Mouse (Mus musculus): ENCODE measurements around the gene Nlrc5. TPM values are rescaled to one million over a fixed set of nuclear protein-coding genes. Genes with fewer than 3 reads are reported as not detected.
A peak's percentile ranks its signal among the peaks of the same experiment; 100 is the strongest.

The Nlrc5 gene
- polyA plus RNA-seq (2014; fragmentation: Nextera tagmentation; extraction: Ambion mirVana), result 0.17 and 0.36 TPM in 2 replicates

GRCm38 (mm10) chr8:94433981-94434466 is at the start of gene Nlrc5:
Nlrc5 (plus strand) TSS chr8:94434356.
- H3K36me3 ChIP-seq (ENCODE audit: control insufficient read depth, insufficient read depth, low read length), result no peaks in the 10 kb centered on the region
- peak within 1 kb of the TSS; percentile 45; the same call in 1 of the 2 replicates for H3K9ac ChIP-seq (ENCODE audit: low read length)
- H3K27ac ChIP-seq (ENCODE audit: low read depth, low read length), result no peak within 1 kb of the TSS
- H3K27me3 ChIP-seq (replicated peaks; ENCODE audit: control insufficient read depth, insufficient read depth, low read length), result 0 out of 2 replicates have a peak, but pooled peaks cover 2% of the 10 kb centered on the region
- 2% methylated on average over 29 of the region's 29 CpGs for WGBS
- H3K9me3 ChIP-seq (replicated peaks; ENCODE audit: control insufficient read depth, low read length), result no peaks in the 10 kb centered on the region
- ATAC-seq, result peak; percentile 44; the same call in 1 of the 2 replicates
- H3K4me2 ChIP-seq (ENCODE audit: low read length), result peak within 1 kb of the TSS; percentile 71
- peak; percentile 62 for DNase-seq (ENCODE audit: low spot score)
- peaks cover 7% of the 10 kb centered on the region; the same call in 1 of the 2 replicates for H3K4me1 ChIP-seq (ENCODE audit: control insufficient read depth, insufficient read depth, low read length)
- peak within 1 kb of the TSS; percentile 33 for H3K4me3 ChIP-seq (ENCODE audit: low read depth, low read length)

GRCm38 (mm10) chr8:94385506-94386213 is 48.5 kb upstream of the Nlrc5 start:
- peaks cover 7% of the 10 kb centered on the region for H3K4me1 ChIP-seq (ENCODE audit: control insufficient read depth, insufficient read depth, low read length)
- H3K4me3 ChIP-seq (ENCODE audit: low read depth, low read length), result peak overlapping the region; percentile 71
- no peaks in the 10 kb centered on the region for H3K9me3 ChIP-seq (replicated peaks; ENCODE audit: control insufficient read depth, low read length)
- 26% methylated on average over 20 of the region's 20 CpGs for whole genome bisulfite sequencing
- H3K9ac ChIP-seq (ENCODE audit: low read length), result peak overlapping the region; percentile 97
- DNase-seq (ENCODE audit: low spot score) (no peak), ATAC-seq (peak; percentile 40)
- H3K4me2 ChIP-seq (ENCODE audit: low read length), result peak overlapping the region; percentile 94
- H3K36me3 ChIP-seq (ENCODE audit: control insufficient read depth, insufficient read depth, low read length), result peaks cover 14% of the 10 kb centered on the region
- H3K27ac ChIP-seq (ENCODE audit: low read depth, low read length), result peak overlapping the region; percentile 89
- H3K27me3 ChIP-seq (replicated peaks; ENCODE audit: control insufficient read depth, insufficient read depth, low read length), result no peaks in the 10 kb centered on the region

DNA sequence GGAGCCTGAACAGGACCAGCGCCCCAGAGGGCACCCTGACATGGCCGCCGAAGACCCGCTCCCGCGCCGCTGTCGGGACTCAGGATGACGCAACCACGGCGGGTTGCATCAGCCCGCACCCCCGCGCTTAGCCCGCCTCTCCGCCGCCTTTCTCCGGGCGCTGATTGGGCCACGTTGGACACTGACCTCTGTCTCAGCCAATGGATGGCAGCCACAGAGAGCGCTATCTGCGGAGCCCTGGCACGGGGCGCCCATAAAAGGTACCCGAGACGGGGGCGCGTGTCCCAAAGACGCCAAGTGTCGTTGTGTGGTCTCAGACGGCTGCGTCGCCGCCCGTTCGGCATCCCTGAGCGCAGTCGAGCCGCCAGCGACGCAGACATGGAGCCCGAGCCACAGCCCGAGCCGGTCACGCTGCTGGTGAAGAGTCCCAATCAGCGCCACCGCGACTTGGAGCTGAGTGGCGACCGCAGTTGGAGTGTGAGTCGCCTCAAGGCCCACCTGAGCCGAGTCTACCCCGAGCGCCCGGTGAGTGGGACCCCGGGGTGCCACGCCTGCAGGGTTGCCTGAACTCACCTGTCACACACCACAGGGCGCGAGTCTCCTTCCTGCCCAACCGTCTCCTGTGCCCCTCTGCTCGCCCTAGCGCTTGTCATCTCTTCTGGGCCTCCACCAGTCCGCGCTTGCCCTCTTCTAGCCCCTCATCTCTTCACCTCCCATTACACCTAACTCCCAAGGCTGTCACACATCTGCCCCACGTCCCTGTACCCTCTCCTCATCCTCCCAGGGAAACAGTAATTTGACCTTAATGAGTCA is 47.7 kb upstream of the Nlrc5 start, which contains the start of gene Herpud1:
Gene Herpud1 (plus strand): TSS at position 225 of the 813 bp plus-strand sequence.
- Histone ChIP-seq H3K4me1 (ENCODE audit: control insufficient read depth, insufficient read depth, low read length) (peaks cover 7% of the 10 kb centered on the region), H3K4me3 (ENCODE audit: low read depth, low read length) (peak within 1 kb of the TSS; percentile 71), H3K4me2 (ENCODE audit: low read length) (peak within 1 kb of the TSS; percentile 94), H3K27me3 (replicated peaks; ENCODE audit: control insufficient read depth, insufficient read depth, low read length) (no peaks in the 10 kb centered on the region), H3K27ac (ENCODE audit: low read depth, low read length) (peak within 1 kb of the TSS; percentile 89), H3K9ac (ENCODE audit: low read length) (peak within 1 kb of the TSS; percentile 97), H3K9me3 (replicated peaks; ENCODE audit: control insufficient read depth, low read length) (no peaks in the 10 kb centered on the region), H3K36me3 (ENCODE audit: control insufficient read depth, insufficient read depth, low read length) (peaks cover 22% of the 10 kb centered on the region)
- DNase-seq (ENCODE audit: low spot score) (peak; percentile 98), ATAC-seq (peak; percentile 99)
- under 1% methylated on average over 65 of the region's 65 CpGs for WGBS

GRCm38 (mm10) chr8:94387027-94387684 is 47.0 kb upstream of the Nlrc5 start:
- no peaks in the 10 kb centered on the region for H3K27me3 ChIP-seq (replicated peaks; ENCODE audit: control insufficient read depth, insufficient read depth, low read length)
- ATAC-seq (peak; percentile 22; the same call in 1 of the 2 replicates), DNase-seq (ENCODE audit: low spot score) (peak; percentile 87)
- peak overlapping the region; percentile 97 for H3K9ac ChIP-seq (ENCODE audit: low read length)
- H3K36me3 ChIP-seq (ENCODE audit: control insufficient read depth, insufficient read depth, low read length), result peaks cover 29% of the 10 kb centered on the region
- H3K27ac ChIP-seq (ENCODE audit: low read depth, low read length), result peak overlapping the region; percentile 75; the same call in 1 of the 2 replicates
- WGBS, result under 1% methylated on average over 24 of the region's 25 CpGs
- H3K9me3 ChIP-seq (replicated peaks; ENCODE audit: control insufficient read depth, low read length), result no peaks in the 10 kb centered on the region
- peaks cover 7% of the 10 kb centered on the region for H3K4me1 ChIP-seq (ENCODE audit: control insufficient read depth, insufficient read depth, low read length)
- H3K4me2 ChIP-seq (ENCODE audit: low read length), result peak overlapping the region; percentile 94
- peak overlapping the region; percentile 71 for H3K4me3 ChIP-seq (ENCODE audit: low read depth, low read length)

- peaks cover 36% of the 10 kb centered on the region for H3K36me3 ChIP-seq (ENCODE audit: control insufficient read depth, insufficient read depth, low read length)
- no peak overlapping the region for H3K27ac ChIP-seq (ENCODE audit: low read depth, low read length)
- H3K9ac ChIP-seq (ENCODE audit: low read length), result peak overlapping the region; percentile 97
- ATAC-seq (no peak), DNase-seq (ENCODE audit: low spot score) (peak; percentile 10)
- WGBS, result 37% methylated on average over 6 of the region's 6 CpGs
- H3K27me3 ChIP-seq (replicated peaks; ENCODE audit: control insufficient read depth, insufficient read depth, low read length), result no peaks in the 10 kb centered on the region
- peak overlapping the region; percentile 71 for H3K4me3 ChIP-seq (ENCODE audit: low read depth, low read length)
- peaks cover 7% of the 10 kb centered on the region for H3K4me1 ChIP-seq (ENCODE audit: control insufficient read depth, insufficient read depth, low read length)
- H3K4me2 ChIP-seq (ENCODE audit: low read length), result peak overlapping the region; percentile 94
- H3K9me3 ChIP-seq (replicated peaks; ENCODE audit: control insufficient read depth, low read length), result no peaks in the 10 kb centered on the region
Measured at GRCm38 (mm10) chr8:94387785-94388184, 46.4 kb upstream of the Nlrc5 start.

GRCm38 (mm10) chr8:94389531-94389930 is 44.6 kb upstream of the Nlrc5 start:
- no peak overlapping the region for H3K27ac ChIP-seq (ENCODE audit: low read depth, low read length)
- peaks cover 7% of the 10 kb centered on the region for H3K4me1 ChIP-seq (ENCODE audit: control insufficient read depth, insufficient read depth, low read length)
- DNase-seq (ENCODE audit: low spot score), result no peak
- no peaks in the 10 kb centered on the region for H3K27me3 ChIP-seq (replicated peaks; ENCODE audit: control insufficient read depth, insufficient read depth, low read length)
- H3K4me2 ChIP-seq (ENCODE audit: low read length), result no peak overlapping the region
- ATAC-seq, result no peak
- WGBS, result 92% methylated on average over 6 of the region's 6 CpGs
- H3K36me3 ChIP-seq (ENCODE audit: control insufficient read depth, insufficient read depth, low read length), result peaks cover 51% of the 10 kb centered on the region
- no peak overlapping the region for H3K4me3 ChIP-seq (ENCODE audit: low read depth, low read length)
- no peaks in the 10 kb centered on the region for H3K9me3 ChIP-seq (replicated peaks; ENCODE audit: control insufficient read depth, low read length)
- H3K9ac ChIP-seq (ENCODE audit: low read length), result no peak overlapping the region

DNA sequence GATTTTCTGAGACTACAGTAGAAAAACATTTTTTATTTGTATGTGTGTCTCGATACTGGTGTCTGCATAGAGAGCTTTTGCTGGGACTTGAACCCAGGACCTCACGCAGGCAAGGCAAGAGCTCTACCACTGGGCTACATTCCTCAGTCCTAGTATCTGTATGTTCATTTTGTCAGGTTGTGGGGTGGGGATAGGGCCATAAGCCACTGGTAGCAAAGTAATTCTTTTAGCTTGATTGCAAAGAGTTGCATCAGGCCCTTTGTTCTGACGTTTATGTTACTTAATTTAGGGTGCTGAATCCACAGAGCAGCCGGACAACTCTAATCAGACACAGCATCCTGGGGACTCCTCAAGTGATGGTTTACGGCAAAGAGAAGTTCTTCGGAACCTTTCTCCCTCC is 43.7 kb upstream of the Nlrc5 start:
- Histone ChIP-seq H3K9me3 (replicated peaks; ENCODE audit: control insufficient read depth, low read length) (no peaks in the 10 kb centered on the region), H3K36me3 (ENCODE audit: control insufficient read depth, insufficient read depth, low read length) (peaks cover 60% of the 10 kb centered on the region)
- 92% methylated on average over 6 of the region's 6 CpGs for WGBS

DNA sequence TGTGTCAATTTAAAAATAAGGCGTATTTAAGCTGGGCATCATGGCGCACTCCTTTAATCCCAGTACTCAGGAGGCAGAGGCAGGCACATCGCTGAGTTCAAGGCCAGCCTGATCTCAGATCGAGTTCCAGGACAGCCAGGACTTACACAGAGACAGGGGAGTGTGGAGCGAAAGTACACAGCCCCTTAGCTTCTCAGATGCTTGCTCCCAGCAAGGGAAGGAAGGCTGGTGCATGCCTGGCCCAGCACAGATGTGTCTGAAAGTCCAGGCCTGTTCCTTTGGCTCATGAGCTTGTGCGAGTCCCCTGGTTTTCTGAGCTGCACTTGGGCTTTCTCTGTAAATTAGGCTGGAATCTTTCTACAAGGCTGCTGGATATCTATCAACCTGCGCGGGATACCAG is 43.2 kb upstream of the Nlrc5 start:
- H3K36me3 ChIP-seq (ENCODE audit: control insufficient read depth, insufficient read depth, low read length), result peaks cover 64% of the 10 kb centered on the region
- 98% methylated on average over 8 of the region's 8 CpGs for whole genome bisulfite sequencing
- H3K27me3 ChIP-seq (replicated peaks; ENCODE audit: control insufficient read depth, insufficient read depth, low read length), result no peaks in the 10 kb centered on the region
- H3K4me2 ChIP-seq (ENCODE audit: low read length), result no peak overlapping the region
- no peak for ATAC-seq
- no peak overlapping the region for H3K27ac ChIP-seq (ENCODE audit: low read depth, low read length)
- H3K9me3 ChIP-seq (replicated peaks; ENCODE audit: control insufficient read depth, low read length), result no peaks in the 10 kb centered on the region
- no peak overlapping the region for H3K4me3 ChIP-seq (ENCODE audit: low read depth, low read length)
- no peak overlapping the region for H3K9ac ChIP-seq (ENCODE audit: low read length)
- H3K4me1 ChIP-seq (ENCODE audit: control insufficient read depth, insufficient read depth, low read length), result peaks cover 4% of the 10 kb centered on the region
- DNase-seq (ENCODE audit: low spot score), result no peak

More for the DNA sequence above, 43.7 kb upstream of the Nlrc5 start:
- no peak overlapping the region for H3K27ac ChIP-seq (ENCODE audit: low read depth, low read length)
- no peak overlapping the region for H3K4me2 ChIP-seq (ENCODE audit: low read length)
- H3K4me3 ChIP-seq (ENCODE audit: low read depth, low read length), result no peak overlapping the region
- no peaks in the 10 kb centered on the region for H3K27me3 ChIP-seq (replicated peaks; ENCODE audit: control insufficient read depth, insufficient read depth, low read length)
- peaks cover 7% of the 10 kb centered on the region for H3K4me1 ChIP-seq (ENCODE audit: control insufficient read depth, insufficient read depth, low read length)
- ATAC-seq, result no peak
- H3K9ac ChIP-seq (ENCODE audit: low read length), result no peak overlapping the region
- DNase-seq (ENCODE audit: low spot score), result no peak
